Mouse (Mus musculus) midbrain, postnatal 0 days (tissue): ENCODE measurements around the gene Ispd. TPM values are rescaled to one million over a fixed set of nuclear protein-coding genes. Genes with fewer than 3 reads are reported as not detected.
"Not testable (repeated sequence)": the region's sequence is repeated elsewhere in the genome, so short reads cannot be mapped to it uniquely, and the experiment has no call there.

Source experiments
- ATAC-seq: fragments of 200-750 bp; cut with Nextera tagmentation; 2 replicates; pipeline ENCODE4 v1.8.0; 2017; ENCODE audit warnings: moderate number of reproducible peaks, mild to moderate bottlenecking, moderate TSS enrichment, moderate library complexity; ENCODE audit not compliant: low FRiP score
- DNase-seq: peaks from one replicate; pipeline ENCODE4 v3.0.0-alpha.2; 2015; ENCODE audit warnings: low spot score
- H3K27ac ChIP-seq: fragments of 300-500 bp; sonication (generic); 2 replicates; pipeline ENCODE4 v1.5.1; 2014; ENCODE audit warnings: low read depth, mild to moderate bottlenecking, low read length, mixed read lengths
- H3K27me3 ChIP-seq: fragments of 300-500 bp; sonication (generic); 2 replicates; pipeline ENCODE4 v1.6.1; 2014; ENCODE audit warnings: low read length, control low read depth, mixed read lengths; ENCODE audit not compliant: insufficient read depth
- H3K36me3 ChIP-seq: fragments of 300-500 bp; sonication (generic); 2 replicates; pipeline ENCODE4 v1.6.1; 2014; ENCODE audit warnings: low read length, control low read depth, mixed read lengths; ENCODE audit not compliant: insufficient read depth
- H3K4me1 ChIP-seq: fragments of 300-500 bp; sonication (generic); 2 replicates; pipeline ENCODE4 v1.6.1; 2014; ENCODE audit warnings: mild to moderate bottlenecking, control low read depth, antibody characterized with exemption, low read length, mixed read lengths; ENCODE audit not compliant: insufficient read depth
- H3K4me2 ChIP-seq: fragments of 300-500 bp; sonication (generic); 2 replicates; pipeline ENCODE4 v1.6.1; 2014; ENCODE audit warnings: low read depth, mild to moderate bottlenecking, low read length, mixed read lengths; ENCODE audit not compliant: poor library complexity, severe bottlenecking
- H3K4me3 ChIP-seq: fragments of 300-500 bp; sonication (generic); 2 replicates; pipeline ENCODE4 v1.5.1; 2014; ENCODE audit warnings: low read depth, mild to moderate bottlenecking, low read length, moderate library complexity
- H3K9ac ChIP-seq: fragments of 300-500 bp; sonication (generic); replicated peaks from 2 replicates; pipeline ENCODE4 v1.6.1; 2014; ENCODE audit warnings: mild to moderate bottlenecking, low read length, moderate library complexity, mixed read lengths; ENCODE audit not compliant: poor library complexity, severe bottlenecking
- H3K9me3 ChIP-seq: fragments of 300-500 bp; sonication (generic); 2 replicates; pipeline ENCODE4 v1.6.1; 2016; ENCODE audit warnings: low read length, control low read depth
- CTCF ChIP-seq: IDR thresholded peaks from 2 replicates; pipeline ENCODE4 v1.5.1; 2016; ENCODE audit warnings: antibody characterized with exemption, mild to moderate bottlenecking
- WGBS: fragments of 180-500 bp; shearing (Covaris S2); extraction: QIAGEN DNeasy Blood & Tissue Kit; methylation state at CpG from one replicate; pipeline ENCODE4 v1.1.7; 2014; 5-methylcytosine and 5-hydroxymethylcytosine counted together
- polyA plus RNA-seq: library from polyadenylated mRNA; unstranded; fragments of >200 nt; fragmentation: Nextera tagmentation; extraction: Ambion mirVana; gene quantifications from 2 replicates; pipeline ENCODE4 v1.2.1, GENCODE M21; 2015
- total RNA-seq: library from RNA; depleted of rRNA; stranded (reverse); fragments of >200 nt; gene quantifications from 2 replicates; pipeline ENCODE4 v1.2.3, GENCODE M21; 2014

Ispd gene
- total and polyA plus RNA-seq, 2 experiments from 2014 or later: 9.3 to 11.9 TPM

DNA sequence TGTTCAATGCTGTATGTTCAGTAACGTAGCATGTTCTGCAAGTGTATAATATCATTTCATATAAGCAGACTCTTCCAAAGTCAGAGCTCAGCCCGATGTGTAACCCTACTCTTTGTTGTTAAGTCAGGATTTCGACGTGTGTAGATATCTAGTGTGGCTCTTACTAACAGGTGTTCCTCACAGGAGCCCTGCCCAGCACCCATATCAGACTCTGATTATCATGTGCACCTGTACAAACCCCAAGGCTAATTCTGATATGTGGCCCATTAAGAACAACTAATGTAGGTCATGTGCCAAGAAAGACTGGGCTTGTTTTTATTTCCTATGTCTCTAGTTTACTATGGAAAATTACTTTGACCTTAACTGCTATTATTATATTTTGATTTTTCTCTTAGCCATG lies 17.2 kb upstream of the Ispd start:
- no peak for DNase-seq

DNA sequence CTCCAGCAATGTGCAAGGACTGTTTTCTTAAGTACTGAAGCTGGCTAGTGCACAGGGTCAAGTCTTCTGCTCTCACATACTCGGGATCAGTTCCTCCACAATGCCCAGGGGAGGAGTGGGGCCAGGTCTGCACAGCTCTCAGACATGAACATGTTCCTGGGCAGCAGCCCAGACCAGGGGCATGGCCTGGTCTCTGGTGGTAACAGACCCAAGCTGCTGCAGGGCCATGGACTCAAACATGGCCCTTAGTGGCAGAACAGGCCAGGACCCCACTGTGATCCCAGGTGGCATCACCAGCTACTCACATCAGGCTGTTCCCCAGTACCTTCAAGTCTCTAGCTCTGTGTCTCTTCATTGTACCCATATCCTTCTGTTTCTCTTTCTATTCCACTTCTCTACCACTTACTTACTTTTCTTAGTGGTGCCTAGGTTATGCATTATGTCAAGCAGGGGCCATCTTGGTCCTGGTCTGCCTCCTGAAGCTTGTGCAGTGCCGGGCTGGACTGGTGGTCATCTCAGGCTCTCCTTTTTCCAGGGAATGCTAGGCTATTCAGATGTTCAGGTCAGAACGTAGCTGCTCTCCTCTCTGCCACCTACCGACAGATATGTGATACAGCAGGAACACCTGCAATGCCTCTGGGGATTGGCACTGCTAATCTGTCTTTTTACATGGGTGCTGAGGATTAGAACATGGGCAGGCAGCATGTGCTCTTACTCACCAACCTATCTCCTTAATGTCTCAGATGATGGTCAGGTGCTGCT lies 7.8 kb upstream of the Ispd start:
- Histone ChIP-seq H3K36me3 (no peaks in the 10 kb centered on the region), H3K4me3 (no peak overlapping the region), H3K4me1 (no peaks in the 10 kb centered on the region), H3K9me3 (no peaks in the 10 kb centered on the region), H3K27me3 (no peaks in the 10 kb centered on the region), H3K4me2 (no peak overlapping the region), H3K9ac (no peak overlapping the region), H3K27ac (no peak overlapping the region)
- WGBS: 55% methylated on average over 4 of the region's 4 CpGs
- peak; percentile 28; the same call in 1 of the 2 replicates for TF ChIP-seq CTCF
- no peak for ATAC-seq
- no peak for DNase-seq

More for the DNA sequence above, 17.2 kb upstream of the Ispd start:
- Histone ChIP-seq H3K4me2 (no peak overlapping the region), H3K36me3 (no peaks in the 10 kb centered on the region), H3K4me3 (no peak overlapping the region), H3K27ac (no peak overlapping the region), H3K9me3 (no peaks in the 10 kb centered on the region), H3K9ac (no peak overlapping the region), H3K4me1 (no peaks in the 10 kb centered on the region), H3K27me3 (no peaks in the 10 kb centered on the region)
- no peak for ATAC-seq
- 96% methylated on average over 4 of the region's 4 CpGs for WGBS
- no peak for TF ChIP-seq CTCF

DNA sequence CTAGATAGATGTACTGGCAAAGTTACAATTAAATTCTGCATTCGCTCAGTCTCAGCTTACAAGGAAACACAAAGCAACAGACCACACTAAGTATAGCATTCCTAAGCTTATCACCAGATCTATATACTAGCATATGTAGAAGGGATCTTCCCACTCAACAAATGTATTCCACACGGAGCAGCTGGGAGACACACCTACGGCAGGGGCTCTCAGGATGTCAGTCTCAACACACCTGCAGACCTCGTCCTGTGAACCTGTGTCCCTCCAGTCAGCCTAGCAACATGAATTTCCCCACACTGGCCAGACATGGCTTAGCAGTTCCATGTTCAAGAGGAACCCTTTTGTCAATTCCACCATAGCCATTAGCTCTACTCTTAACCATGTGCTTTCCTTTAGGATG lies 4.9 kb upstream of the Ispd start:
- WGBS: 88% methylated on average over 3 of the region's 4 CpGs
- H3K36me3 ChIP-seq, H3K4me2 ChIP-seq, H3K9me3 ChIP-seq, H3K27ac ChIP-seq, H3K27me3 ChIP-seq, DNase-seq, H3K9ac ChIP-seq, H3K4me1 ChIP-seq, H3K4me3 ChIP-seq, ATAC-seq: not testable (repeated sequence)

DNA sequence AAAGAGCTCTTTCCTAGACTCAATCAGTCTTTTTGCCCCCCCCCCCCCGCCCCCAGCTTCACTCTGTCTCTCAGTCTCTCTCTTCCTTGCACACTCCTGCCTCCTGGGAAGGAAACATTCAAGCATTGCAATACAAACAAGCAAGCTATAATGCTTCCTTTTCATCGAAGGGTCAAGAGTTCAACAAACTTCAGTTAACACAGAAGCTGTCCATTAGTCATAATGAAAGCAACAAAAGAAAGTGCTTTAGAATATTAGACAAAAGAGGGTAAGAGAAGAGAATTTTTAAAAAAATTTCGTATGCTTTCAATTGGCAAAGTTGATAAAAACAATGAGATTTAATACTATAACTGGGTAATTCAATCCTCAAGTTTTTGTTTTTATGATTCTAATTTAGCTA lies 996 bp upstream of the Ispd start:
- H3K27me3 ChIP-seq: no peaks in the 10 kb centered on the region
- H3K36me3 ChIP-seq: no peaks in the 10 kb centered on the region
- WGBS: 42% methylated on average over 3 of the region's 3 CpGs
- H3K4me2 ChIP-seq: no peak overlapping the region
- H3K4me3 ChIP-seq: no peak overlapping the region
- H3K9me3 ChIP-seq: no peaks in the 10 kb centered on the region
- H3K27ac ChIP-seq: no peak overlapping the region
- DNase-seq: no peak
- no peak for TF ChIP-seq CTCF
- no peak overlapping the region for H3K9ac ChIP-seq
- no peak for ATAC-seq
- H3K4me1 ChIP-seq: 0 out of 2 replicates have a peak, but pooled peaks cover 4% of the 10 kb centered on the region

DNA sequence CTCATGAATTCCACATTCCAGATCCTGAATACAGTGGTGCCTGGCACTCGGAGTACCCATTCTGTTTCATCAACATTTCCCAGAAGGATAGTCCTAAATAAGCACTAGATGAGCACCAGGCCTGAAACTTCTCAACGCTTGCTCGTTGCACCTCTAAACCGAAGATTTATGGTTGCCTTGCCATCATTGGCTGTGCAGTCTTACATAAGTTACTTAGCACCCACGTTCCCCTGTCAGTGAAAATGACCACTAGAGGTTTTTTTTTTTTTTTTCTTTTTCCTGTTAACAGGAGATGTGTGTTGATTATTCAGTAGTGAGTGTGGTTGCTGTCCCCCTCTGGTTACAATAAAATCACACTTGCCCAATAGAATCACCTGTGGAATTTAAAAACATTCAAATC lies 444 bp upstream of the Ispd start:
- DNase-seq: peak; percentile 11
- Histone ChIP-seq H3K27me3 (no peaks in the 10 kb centered on the region), H3K9ac (no peak overlapping the region), H3K4me1 (0 out of 2 replicates have a peak, but pooled peaks cover 4% of the 10 kb centered on the region), H3K4me3 (no peak overlapping the region), H3K27ac (peak overlapping the region; percentile 98), H3K9me3 (no peaks in the 10 kb centered on the region), H3K4me2 (peak overlapping the region; percentile 87; the same call in 1 of the 2 replicates), H3K36me3 (no peaks in the 10 kb centered on the region)
- ATAC-seq: no peak
- 75% methylated on average over 5 of the region's 5 CpGs for WGBS
- no peak for TF ChIP-seq CTCF

DNA sequence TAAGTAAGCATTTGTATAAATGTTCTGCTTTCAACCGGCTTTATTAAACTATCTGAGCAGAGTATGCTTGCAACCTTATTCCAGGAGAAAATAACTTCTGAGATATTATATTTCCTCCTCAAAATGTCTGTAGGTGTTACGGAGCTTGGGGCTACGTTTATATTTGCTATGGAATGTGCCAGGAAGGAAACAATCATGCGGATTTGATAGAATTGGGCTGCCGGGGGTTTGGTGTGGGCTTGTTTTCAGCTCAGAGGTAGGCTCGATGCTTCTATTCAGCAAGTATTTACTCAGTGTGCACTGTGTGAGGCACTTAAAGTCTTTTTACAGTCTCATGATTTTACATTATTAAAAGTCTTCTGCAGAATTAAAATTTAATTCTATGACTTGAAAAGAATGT lies 4.1 kb downstream of the Ispd start:
- ATAC-seq (no peak), DNase-seq (no peak)
- Histone ChIP-seq H3K9ac (no peak overlapping the region), H3K27me3 (no peaks in the 10 kb centered on the region), H3K27ac (no peak overlapping the region), H3K4me2 (no peak overlapping the region), H3K36me3 (no peaks in the 10 kb centered on the region), H3K9me3 (no peaks in the 10 kb centered on the region), H3K4me3 (no peak overlapping the region), H3K4me1 (0 out of 2 replicates have a peak, but pooled peaks cover 4% of the 10 kb centered on the region)
- 66% methylated on average over 6 of the region's 6 CpGs for WGBS
- TF ChIP-seq CTCF: no peak
